In genomic region chr17:40812259-40812658, GRCm38 (mm10) we compare ENCODE assay signal across 21 mouse cellular contexts. TPM values are rescaled to one million over a fixed set of nuclear protein-coding genes. Genes with fewer than 3 reads are reported as not detected.
"Had no signal": no experiment of that assay in that cellular context is flagged by ENCODE, and none has a peak within 500 bp of the region (broad histone marks: within the 10 kb centered on the region; RNA-seq: fewer than 3 reads in every experiment).

No protein-coding gene starts in this region.

- DNase-seq: kidney, adult 8-10 months; kidney, postnatal 25 days; lung, embryonic 14.5 days; lung, postnatal 14 days; right cerebral cortex, postnatal 14 days; thymus, adult 2 months; thymus, postnatal 25 days had no signal

- H3K9ac ChIP-seq: limb, embryonic 15.5 days; lung, embryonic 14.5 days; midbrain, embryonic 15.5 days; neural tube, embryonic 13.5 days; stomach, embryonic 15.5 days had no signal

- H3K4me3 ChIP-seq: limb, embryonic 15.5 days; megakaryocyte, embryonic 14.5 days; midbrain, embryonic 15.5 days; neural tube, embryonic 13.5 days; stomach, embryonic 15.5 days had no signal

- H3K9me3 ChIP-seq: limb, embryonic 15.5 days; megakaryocyte, embryonic 14.5 days; midbrain, embryonic 15.5 days; neural tube, embryonic 13.5 days; stomach, embryonic 15.5 days had no signal

- H3K36me3 ChIP-seq: limb, embryonic 15.5 days; midbrain, embryonic 15.5 days; neural tube, embryonic 13.5 days; stomach, embryonic 15.5 days had no signal

- H3K4me2 ChIP-seq: limb, embryonic 15.5 days; lung, embryonic 14.5 days; midbrain, embryonic 11.5 days; midbrain, embryonic 15.5 days; neural tube, embryonic 13.5 days; stomach, embryonic 15.5 days had no signal

- H3K27me3 ChIP-seq: limb, embryonic 15.5 days; megakaryocyte, embryonic 14.5 days; midbrain, embryonic 15.5 days; neural tube, embryonic 13.5 days; stomach, embryonic 15.5 days had no signal

- H3K4me1 ChIP-seq: limb, embryonic 15.5 days; midbrain, embryonic 15.5 days; neural tube, embryonic 13.5 days; stomach, embryonic 15.5 days had no signal

- H3K27ac ChIP-seq: limb, embryonic 15.5 days; macrophage; midbrain, embryonic 15.5 days; neural tube, embryonic 13.5 days; stomach, embryonic 15.5 days had no signal

- ATAC-seq: intestine, embryonic 16.5 days; midbrain, embryonic 15.5 days had no signal

RNA-seq across cellular contexts. Expression of gene Rhag, which starts 1.3 kb away (rescaled TPM):
- total RNA-seq: layer of hippocampus, postnatal 25 days; left cerebral cortex, adult 8-10 months; left cerebral cortex, postnatal 25 days had no signal
- polyA plus RNA-seq: macrophage; thymus, adult 2 months; urinary bladder, adult 2 months had no signal

RNA-seq across cellular contexts. Expression of gene Crisp2, which starts 5.5 kb away (rescaled TPM):
- total RNA-seq: layer of hippocampus, postnatal 25 days; left cerebral cortex, adult 8-10 months; left cerebral cortex, postnatal 25 days had no signal
- polyA plus RNA-seq: kidney, embryonic 16.5 days; limb, embryonic 11.5 days; limb, embryonic 15.5 days; lung, embryonic 14.5 days; macrophage; midbrain, embryonic 11.5 days; midbrain, embryonic 15.5 days; neural tube, embryonic 13.5 days; stomach, embryonic 15.5 days had no signal
